Mouse (Mus musculus): ENCODE results near the gene Anpep.

The Anpep gene

GRCm38 (mm10) chr7:79860811-79861210, at the start of gene Anpep:
Anpep (minus strand) TSS chr7:79861059.
- no peak for DNase-seq (ENCODE audit: low read depth in 2 of 2, low spot score in 2 of 2)

- DNase-seq (ENCODE audit: low read depth in 2 of 2, low spot score in 2 of 2) = no peak
These were observed 46.5 kb upstream of the Anpep start for GRCm38 (mm10) chr7:79907356-79907755.

GRCm38 (mm10) chr7:79906914-79907313, 46.1 kb upstream of the Anpep start:
- DNase-seq (ENCODE audit: low read depth in 2 of 2, low spot score in 2 of 2) = no peak

DNA sequence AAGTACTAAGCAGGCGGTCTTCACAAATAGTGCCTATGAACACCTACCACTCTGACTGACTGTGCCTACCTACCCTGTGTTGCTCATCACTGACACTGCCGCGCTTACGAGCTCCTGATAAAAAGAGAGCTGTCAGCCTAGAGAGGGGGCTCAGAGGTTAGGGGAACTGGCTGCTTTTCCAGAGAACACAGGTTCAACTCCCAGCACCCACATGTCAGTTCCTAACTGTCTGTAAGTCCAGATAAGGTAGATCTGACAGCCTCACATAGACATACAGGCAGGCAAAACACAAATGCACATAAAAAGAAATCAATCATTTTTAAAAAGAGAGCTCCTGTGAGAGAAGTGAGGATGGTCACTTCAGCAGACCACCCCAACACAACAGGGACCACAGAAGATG, 44.3 kb upstream of the Anpep start:
- DNase-seq (ENCODE audit: low read depth in 2 of 2, low spot score in 2 of 2) = no peak

GRCm38 (mm10) chr7:79903160-79903792, 42.4 kb upstream of the Anpep start:
- no peak for DNase-seq (ENCODE audit: low read depth in 2 of 2, low spot score in 2 of 2)

DNA sequence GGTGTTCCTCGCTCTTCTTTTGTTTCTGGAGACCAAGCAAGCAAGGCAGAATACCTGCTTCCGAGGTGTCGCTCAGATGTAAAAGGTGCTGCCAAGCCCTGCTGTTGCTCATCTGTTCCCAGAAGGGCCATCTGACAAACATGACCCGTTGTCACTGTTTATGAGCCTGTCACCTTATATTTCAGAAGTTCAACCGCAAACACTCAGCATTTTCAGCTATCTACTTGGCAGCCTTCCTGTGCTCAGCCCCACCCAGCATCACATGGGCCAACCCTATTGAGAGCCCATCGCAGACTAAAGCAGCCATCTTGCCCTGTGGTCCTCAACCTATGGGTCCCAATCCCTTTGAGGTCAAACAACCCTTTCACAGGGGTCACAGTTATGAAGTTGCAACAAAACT, 39.9 kb upstream of the Anpep start:
- no peak for DNase-seq (ENCODE audit: low read depth in 2 of 2, low spot score in 2 of 2)

GRCm38 (mm10) chr7:79895225-79895624, 34.4 kb upstream of the Anpep start:
- no peak for DNase-seq (ENCODE audit: low read depth in 2 of 2, low spot score in 2 of 2)

- no peak for DNase-seq (ENCODE audit: low read depth in 2 of 2, low spot score in 2 of 2)
These were observed 33.9 kb upstream of the Anpep start for GRCm38 (mm10) chr7:79894790-79895189.

GRCm38 (mm10) chr7:79892576-79893428, 31.9 kb upstream of the Anpep start:
- DNase-seq (ENCODE audit: low read depth in 2 of 2, low spot score in 2 of 2) = no peak

DNA sequence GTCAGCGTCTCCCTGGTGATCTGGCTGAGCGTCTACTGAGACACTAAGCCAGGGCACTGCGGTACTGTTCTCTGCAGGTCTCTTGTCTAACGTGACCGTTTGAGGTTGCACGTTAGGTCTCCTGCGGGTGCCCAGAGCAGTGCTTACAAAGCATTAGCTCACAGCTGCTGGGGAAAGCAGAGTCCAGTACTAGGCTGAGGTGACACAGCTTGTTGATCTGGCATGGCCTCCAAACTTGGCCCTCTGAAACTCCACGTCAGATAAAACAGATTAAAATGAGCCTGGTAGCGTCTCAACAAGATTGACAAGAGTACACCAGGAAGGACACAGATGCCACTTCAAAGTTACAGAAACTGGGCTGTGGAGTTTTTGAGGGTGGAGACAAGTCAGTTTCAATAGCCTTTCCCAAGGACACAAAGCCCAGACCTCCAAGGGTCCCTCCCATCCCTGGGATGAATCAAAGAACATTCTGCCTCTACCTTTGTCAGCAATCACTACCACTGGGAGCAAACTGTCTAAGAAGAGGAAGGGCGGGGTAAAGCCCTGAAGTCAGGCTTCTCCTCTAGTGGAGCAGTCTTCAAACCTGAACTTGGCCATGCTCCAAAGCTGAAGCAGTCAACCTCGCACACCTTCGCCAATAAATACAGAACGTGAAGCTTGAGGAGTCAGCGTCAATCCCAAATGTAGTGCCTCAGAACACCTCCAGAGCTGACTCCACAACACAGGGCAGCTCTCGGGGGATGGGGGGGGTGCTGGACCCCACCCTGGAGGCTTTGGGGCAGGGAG, 29.8 kb upstream of the Anpep start:
- DNase-seq (ENCODE audit: low read depth in 2 of 2, low spot score in 2 of 2) = no peak

GRCm38 (mm10) chr7:79888603-79889002, 27.7 kb upstream of the Anpep start:
- DNase-seq (ENCODE audit: low read depth in 2 of 2, low spot score in 2 of 2) = no peak

DNA sequence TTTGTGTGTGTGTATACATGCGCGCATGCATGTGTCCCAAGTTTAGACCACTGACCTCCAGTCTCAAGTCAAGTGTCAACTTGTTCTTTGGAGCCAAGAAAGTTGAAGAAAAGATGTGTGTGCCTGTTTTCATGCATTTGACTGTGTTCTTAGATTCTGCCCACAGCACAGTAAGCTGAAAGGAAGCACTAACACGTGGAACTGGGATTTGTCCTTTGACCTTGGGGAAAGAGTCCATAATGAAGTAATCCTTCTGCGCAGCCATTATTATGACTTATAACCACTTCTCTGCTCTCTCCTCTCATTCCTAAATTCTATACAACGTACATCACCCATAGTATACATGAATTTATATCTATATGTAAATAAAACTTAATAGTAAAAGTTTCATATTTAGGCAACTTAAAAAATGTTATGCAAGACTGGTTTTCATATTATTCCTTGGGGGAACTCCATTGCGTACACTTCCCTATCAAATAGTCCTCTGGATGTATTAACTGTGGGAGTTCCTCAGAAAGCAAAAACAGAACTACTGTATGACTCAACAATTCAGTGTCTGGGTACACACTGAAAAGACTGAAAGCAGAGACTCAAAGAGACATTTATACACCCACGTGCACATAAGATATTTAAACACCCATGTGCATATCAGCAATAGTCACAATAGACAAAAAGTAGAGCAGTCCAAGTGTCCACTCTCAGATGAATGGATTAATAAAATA, 22.9 kb upstream of the Anpep start:
- DNase-seq (ENCODE audit: low read depth in 2 of 2, low spot score in 2 of 2) = no peak

DNA sequence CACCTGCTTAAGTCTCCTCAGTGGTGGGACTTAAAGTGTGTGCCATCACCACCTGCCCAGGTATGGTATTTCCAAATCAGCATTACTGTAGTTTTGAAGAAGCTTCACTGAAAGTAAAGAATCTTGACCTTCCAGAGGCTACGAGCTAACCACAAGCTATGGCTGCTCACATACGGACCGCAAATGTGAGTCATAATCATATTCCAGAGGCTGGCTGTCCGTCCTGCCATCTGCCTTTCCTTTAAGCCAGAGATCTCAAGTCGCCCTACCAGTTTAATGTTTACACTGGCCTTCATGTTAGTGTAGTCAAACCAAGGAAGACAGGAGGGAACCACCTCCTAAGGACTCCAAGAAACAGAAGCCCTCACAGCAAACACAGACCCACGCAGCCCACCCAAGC, 21.0 kb upstream of the Anpep start:
- no peak for DNase-seq (ENCODE audit: low read depth in 2 of 2, low spot score in 2 of 2)

DNA sequence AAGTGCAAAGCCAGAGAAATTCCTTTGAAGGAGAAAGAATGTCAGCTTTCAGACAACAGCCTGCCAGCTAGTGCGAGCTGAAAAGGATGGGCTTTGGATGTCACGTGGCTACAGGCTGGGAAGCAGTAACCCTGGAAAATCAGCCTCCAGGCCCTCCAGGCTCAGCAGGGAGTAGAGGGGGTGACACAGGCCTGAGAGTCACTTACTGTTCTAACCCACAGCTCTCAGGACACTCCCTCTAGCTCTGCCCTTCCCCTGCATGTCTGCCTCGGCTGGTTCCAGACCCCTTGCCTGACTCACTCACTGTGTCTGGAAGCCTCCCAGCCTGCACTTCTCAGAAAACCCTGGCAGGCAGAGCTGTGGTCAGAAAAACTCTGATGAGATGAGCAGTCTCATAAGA, 20.1 kb upstream of the Anpep start:
- DNase-seq (ENCODE audit: low read depth in 2 of 2, low spot score in 2 of 2) = no peak

GRCm38 (mm10) chr7:79880033-79880432, 19.2 kb upstream of the Anpep start:
- DNase-seq (ENCODE audit: low read depth in 2 of 2, low spot score in 2 of 2) = no peak

DNA sequence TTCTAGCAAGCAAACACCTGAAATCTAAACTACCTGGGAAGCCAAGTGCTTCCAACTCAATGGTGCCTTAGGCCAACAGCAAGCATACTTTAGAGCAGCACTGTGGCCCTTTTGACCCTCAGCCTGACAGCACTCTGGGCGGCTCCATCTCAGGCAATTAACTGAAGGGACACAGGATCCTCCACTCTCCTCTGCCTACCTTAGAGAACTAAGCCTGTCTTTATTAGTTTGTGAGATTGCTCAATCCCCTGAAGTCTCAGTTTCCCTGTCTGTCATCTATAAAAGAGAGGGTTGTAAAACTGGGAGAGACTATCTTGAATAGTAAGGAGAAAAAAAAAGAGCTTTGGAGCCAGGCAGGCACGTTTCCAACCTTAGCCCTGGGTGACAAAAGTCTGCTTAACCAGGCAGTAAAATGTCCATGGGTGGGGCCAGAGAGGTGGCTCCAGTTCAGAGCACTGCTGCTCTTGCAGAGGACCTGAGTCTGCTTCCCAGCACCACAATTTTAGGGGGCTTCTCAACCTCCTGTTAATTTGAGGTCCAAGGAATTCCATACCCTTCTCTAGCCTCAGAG, 17.7 kb upstream of the Anpep start:
- DNase-seq (ENCODE audit: low read depth in 2 of 2, low spot score in 2 of 2) = no peak

GRCm38 (mm10) chr7:79873407-79873806, 12.5 kb upstream of the Anpep start:
- no peak for DNase-seq (ENCODE audit: low read depth in 2 of 2, low spot score in 2 of 2)

- DNase-seq (ENCODE audit: low read depth in 2 of 2, low spot score in 2 of 2) = no peak
These were observed 11.0 kb upstream of the Anpep start for GRCm38 (mm10) chr7:79871797-79872345.

- DNase-seq (ENCODE audit: low read depth in 2 of 2, low spot score in 2 of 2) = no peak
These were observed 8.3 kb upstream of the Anpep start for GRCm38 (mm10) chr7:79869072-79869719.

DNA sequence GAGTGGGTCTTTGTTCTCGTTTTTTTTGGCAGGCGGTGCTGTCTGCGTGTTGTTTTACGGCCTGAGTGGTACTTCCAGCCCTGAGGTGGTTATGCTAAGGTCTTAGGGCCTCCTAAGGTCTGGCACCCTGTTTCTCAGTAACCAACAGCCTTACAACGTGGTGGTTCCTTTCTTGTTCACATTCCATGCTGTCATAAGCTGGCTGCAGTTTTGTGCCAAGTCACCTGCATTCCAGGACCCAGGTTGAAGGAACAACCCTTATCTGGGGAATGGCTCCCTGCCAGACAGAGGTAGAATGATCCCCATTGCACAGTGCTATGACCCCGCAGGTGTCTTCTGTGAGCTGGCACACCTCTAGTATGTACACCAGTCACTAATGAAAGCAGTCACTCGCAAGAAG, 7.6 kb upstream of the Anpep start:
- DNase-seq (ENCODE audit: low read depth in 2 of 2, low spot score in 2 of 2) = no peak

Measured in CD8-positive naive resting alpha-beta T cell, adult 2 months (primary cell).